Mouse (Mus musculus): ENCODE measurements around the gene Snx29. TPM values are rescaled to one million over a fixed set of nuclear protein-coding genes. Genes with fewer than 3 reads are reported as not detected.
"Not testable (repeated sequence)": the region's sequence is repeated elsewhere in the genome, so short reads cannot be mapped to it uniquely, and the experiment has no call there.

The Snx29 gene
- total RNA-seq, 2 experiments from 2014 or later: 10.8 to 14.9 TPM

DNA sequence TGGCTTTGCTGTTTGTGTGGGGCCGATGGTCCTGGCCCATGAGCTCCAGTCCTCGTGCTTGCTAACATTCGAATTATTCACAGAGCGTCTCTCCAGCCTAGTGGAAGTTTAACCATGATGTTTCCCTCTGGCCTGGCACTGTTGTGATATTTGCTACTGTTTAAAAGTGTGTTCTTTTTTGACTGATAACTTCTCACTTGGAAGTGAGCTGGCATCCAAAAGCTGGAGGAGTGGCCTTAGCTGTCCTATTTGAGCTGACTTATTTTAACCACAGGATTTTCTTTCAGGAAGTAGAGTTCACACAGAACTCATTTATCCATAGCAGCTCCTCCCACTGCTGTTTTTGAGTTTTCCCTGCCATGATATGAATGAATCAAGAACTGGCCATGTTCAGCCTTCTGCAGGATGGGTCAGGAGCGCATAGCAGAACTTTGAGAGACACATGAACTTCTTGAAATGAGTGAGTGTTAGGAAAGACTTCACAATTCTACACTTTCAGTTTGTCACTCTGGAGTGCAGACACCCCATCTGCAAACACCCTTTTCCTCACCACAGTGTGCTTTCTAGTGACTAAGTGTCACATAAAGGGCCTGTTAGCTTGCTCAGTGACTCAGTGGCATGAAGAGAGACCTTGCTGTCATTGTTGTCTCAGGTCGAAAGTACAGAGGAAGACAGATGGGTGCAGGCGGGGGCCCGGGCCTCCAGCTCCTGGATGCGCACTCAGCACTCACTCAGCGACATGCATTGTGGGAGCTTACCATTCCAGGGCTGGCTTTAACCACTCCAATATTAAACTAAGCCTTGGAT is 152.6 kb downstream of the Snx29 start:
- no peak for DNase-seq
- intact Hi-C loops (cut with DNase I): no loop called here

DNA sequence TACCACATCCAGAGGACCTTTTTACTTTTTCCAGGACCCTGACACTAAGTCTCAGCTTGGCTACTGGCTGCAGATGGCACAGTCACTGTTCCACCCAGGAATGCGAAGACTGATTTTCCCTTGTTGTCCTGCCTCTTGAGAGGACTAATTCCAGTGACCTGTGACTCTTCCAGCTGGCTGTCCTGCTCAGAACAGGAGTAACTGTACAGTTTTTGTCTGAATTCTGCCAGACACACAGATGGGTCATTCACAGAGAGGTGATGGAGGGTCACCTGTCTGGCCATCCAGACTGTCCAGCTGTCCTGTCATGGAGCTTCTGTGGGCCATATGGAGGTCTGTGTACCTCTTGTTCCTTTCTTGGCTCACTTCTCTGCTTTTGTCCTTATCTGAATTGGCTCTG is 153.6 kb downstream of the Snx29 start:
- no peak for DNase-seq
- intact Hi-C loops (cut with DNase I): no loop called here

DNA sequence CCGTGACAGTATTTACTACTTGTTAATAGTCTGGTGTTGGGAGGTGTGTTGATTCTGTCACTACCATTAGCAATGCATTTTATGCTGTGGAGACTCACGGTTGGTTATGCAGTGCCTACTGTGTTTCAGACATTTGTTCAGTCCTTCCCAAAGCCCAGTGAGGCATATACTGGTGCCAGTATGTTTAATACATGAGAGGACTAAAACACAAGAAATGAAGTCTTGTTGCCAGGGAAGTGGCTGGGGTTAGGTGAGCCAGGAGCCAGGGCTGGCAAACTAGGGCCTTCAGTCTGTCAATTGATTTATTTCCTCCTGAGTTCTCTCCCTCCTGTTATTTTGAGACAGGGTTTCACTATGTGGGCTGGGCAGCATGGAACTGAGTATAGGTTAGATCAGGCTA is 154.3 kb downstream of the Snx29 start:
- intact Hi-C loops (cut with DNase I): no loop called here
- DNase-seq: no peak

DNA sequence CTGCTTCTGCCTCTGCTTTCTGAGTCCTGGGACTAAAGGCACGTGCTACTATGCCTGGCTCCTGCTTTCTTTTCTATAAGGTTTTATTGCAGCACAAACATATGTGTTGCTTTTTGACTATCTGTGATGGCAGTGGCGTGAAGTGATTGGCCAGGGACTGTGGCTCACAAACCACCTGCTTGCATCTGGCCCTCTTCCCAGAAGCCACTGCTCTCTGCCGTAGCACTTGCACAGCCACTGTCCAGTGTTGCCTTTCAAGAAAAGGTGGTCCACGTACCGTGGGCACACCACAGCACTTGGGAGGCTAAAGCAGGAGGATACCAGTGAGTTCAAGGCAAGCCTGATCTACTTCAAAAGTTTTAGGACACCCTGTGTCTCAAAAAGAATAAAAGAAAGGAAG is 154.9 kb downstream of the Snx29 start:
- intact Hi-C loops (cut with DNase I): no loop called here
- DNase-seq: no peak

DNA sequence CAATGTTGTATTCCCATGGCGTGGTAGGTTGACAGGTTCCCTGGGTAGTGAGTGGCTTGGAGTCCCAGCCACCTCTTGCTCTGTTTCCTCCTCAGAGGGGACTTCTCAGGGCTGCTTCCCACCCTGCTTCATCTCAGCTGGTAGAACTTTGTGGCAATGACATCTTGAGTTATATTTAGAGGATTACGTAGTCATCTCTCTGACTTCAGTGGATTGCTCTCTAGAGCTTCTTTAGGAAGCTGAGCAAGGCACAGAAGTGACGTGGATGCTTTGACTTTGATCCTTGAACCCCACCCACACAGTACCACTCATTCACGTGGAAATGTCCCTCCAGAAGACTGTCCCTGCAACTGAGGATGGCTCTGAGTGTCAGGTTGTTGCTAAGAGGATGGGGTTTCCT is 156.9 kb downstream of the Snx29 start:
- DNase-seq: no peak
- intact Hi-C loops (cut with DNase I): no loop called here

DNA sequence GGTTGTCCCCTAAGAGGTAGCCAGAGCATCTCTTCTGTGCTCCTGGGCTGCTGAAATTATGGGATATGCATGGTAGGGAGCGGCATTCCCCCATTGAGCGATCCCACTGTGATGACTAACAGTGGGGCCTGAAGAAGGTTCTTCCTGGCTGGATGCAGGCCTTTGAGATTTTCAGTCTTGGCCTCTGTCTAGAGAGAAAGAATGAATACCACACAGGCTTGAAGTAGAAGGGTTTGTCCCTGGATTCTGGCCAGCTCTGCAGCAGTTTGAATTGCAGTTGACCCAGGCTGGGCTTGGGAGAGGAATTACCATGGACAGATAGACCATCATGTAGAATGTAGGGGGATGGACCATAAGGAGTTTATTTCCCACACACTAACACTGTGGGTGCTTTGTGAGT is 159.5 kb downstream of the Snx29 start:
- intact Hi-C loops (cut with DNase I): no loop called here
- DNase-seq: no peak

DNA sequence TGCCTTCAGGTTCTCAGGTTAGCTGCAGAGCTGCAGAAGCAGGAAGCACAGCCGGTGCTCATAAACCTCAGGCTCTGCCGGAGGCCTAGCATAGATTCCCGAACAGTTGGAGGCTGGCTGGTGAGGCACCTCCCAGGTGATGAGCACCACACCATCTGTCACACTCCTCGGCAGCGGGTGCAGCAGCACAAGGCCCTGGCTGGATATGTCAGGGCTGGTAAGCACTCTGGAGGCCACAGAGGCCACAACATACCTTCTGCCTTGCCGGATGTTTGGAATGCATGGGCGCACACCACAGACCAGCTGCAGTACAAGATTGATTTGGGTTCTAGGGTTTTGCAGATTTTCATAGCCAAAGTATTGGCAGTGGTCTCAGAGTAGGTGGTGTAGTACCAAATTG is 172.2 kb downstream of the Snx29 start:
- DNase-seq: no peak
- intact Hi-C loops (cut with DNase I): no loop called here

DNA sequence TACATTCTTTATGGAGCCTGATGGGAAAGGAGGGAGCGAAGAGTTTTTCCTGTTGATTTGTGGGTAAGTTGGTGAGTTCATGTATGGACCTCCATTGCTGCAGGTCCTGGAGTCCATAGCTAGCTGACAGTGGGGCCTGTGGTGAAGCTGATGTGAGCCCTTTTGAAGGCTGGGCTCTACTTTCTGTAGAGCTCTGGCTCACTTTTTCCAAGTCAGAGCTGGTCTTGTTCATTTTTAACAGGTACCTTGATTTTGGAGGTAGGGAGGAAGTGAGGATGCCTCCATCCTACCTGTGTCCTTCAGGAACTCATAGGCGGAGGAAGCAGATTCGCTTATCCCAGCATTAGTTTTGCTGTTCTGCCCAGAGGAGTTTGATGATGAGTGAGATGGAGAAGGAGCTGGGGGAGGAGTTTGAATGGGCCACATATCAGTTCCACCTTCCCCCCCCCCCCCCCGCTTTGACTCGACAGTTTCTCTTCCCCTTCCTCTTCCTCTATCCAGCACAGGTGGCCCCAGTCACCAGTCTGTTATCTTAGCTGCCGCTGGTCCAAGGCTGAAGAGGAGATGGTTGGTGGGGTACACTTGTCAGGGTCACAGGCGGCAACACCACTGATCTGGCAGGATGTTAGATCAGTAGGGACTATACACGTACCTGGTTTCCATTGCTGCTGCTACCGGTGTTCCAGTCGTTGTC is 173.4 kb downstream of the Snx29 start:
- DNase-seq: no peak
- intact Hi-C loops (cut with DNase I): no loop called here

DNA sequence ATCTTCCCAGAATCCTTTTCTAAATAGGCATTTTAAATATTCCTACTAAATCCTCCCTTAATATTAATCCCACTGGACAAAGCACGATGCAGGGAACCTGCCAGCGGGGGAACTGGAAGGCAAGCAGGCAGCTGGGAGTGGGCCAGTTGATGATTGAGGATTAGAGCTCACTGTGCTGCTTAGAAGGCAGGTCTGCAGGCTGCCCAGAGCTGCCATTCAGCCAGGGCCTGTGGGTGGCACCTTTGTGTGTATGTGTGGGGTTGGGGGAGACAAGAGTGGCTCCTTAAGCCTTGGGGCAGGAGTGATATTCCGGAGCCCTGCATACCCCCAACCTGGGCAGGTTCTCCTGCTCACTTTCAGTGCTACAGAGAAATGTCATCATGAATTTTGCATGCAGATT is 174.0 kb downstream of the Snx29 start:
- intact Hi-C loops (cut with DNase I): no loop called here

DNA sequence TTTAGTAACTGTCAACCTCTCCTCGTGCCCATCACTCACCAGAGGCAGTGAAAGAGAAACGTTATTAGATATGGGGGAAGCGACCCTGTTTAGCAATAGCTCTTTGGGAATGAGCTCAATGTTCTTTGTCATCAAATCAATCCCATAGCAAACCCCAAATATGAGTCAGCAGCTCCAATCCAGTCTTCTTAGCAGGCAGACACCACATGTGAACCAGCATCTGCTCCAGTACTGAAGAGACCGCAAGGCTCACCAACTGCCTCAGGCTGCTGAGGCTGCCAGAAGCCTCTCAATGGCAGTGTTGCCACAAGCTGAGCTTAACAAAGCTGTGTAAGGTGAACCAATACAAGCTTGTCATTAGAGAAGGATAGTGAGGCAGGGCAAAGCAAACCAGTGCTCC is 177.4 kb downstream of the Snx29 start:
- intact Hi-C loops (cut with DNase I): no loop called here
- no peak for DNase-seq

More for the DNA sequence above, 174.0 kb downstream of the Snx29 start:
- DNase-seq: no peak

DNA sequence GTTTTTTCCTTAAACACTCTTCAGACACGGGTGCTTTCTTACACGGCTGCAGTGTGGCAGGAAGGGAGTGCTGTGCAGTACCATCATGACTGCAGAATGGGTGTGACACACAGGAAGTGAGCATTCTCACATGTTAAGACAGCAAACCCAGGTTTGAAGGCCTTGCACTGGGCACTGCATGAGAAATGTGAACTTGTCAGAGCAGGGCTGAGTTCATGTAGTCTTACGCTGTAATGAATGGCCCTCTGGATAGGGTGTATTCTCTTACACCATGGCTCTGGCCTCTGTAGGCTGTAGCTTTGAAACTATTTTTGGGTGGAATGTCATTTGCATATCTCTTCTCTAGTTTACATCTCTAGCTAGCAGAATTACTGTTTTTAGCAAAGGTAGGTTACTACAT is 178.4 kb downstream of the Snx29 start:
- intact Hi-C loops (cut with DNase I): no loop called here
- no peak for DNase-seq

DNA sequence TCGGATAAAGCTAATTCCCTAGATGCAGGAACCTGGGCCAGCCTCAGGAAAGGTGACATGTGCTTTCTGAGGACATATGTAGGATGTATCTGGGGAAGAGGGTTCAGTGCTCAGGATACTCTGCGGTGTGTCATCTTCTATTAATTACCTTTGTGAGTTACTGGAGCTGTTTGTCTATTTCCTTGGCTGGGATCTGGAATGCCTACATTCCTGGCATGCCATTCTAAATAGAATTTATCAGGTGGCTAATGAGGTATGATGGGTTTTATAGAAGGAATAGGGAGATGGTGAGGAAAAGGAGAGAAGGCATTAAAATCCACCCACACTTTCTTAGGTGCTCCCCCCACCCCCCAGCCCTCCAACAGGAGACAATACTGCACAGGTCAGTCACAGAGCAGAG is 178.9 kb downstream of the Snx29 start:
- intact Hi-C loops (cut with DNase I): no loop called here
- DNase-seq: no peak

DNA sequence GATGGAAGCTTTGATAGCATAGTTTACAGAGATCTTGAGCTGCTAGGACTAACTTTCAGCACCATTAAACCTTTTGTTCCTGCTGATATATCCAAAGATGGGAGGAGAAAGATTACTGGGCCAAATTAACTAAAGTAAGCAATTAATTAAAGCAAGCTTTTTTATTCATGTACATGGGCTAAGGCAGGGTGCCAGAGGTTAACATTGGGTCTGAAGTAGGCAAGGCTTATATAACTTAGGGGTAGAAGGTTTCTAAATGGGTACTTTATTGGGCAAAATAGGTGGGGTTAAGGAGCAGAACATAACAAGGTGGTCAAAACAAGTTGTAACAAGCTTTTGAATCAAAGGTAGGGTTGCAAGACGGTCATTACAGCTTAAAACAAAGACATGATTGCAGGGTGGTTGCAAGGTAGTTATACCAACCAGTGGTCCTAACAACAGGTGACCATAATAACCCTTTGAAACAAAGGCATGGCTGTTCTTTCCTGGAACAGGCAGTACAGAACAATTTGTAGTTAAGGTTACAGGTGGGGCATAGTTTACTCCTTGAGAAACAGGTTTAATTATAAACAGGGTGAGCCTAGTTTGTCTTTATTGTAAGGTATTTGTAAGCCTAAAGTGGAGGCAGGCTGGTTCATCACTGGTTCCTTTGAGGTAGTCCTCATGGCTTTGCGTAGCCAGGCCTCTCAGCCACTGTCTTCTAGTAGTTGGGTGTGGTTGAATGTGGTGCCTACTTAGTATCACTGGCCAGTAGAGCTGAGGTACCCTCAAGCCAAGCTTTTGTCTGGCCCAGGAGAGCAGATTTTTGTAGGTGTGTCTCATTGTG is 182.2 kb downstream of the Snx29 start:
- intact Hi-C loops (cut with DNase I): no loop called here

DNA sequence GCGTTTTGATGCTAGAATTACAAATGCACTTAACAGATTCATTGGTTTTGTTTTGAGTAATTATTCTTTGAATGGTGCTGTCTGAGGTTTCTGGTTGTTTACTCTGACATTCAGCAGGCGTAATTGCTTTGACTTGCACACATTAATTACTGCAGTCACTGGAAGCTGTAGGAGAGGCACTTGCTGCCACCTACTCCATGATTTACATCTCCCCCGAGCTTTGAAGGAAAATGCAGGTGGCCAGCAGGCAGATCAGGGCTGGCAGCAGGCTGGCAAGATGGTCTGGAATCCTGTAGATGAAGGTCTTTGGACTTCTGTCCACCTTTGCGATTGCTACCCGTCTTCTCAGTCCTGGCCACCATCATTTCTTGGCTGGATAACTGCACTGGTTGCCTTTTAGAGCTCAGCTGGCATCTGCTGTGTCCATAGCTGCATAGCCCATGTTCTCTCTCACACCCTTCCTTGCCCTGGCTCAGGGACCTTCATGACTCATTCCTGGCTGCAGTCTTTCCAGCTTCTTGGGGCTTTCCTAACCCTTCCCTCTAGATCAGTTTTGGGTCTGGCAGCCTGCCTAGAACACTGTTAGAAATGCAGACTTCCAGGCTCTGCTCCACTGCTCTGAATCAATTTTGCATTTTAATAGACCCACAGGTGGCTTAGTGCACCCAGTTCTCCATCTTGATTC is 182.9 kb downstream of the Snx29 start:
- intact Hi-C loops (cut with DNase I): no loop called here
- peak; percentile 67 to 69 for DNase-seq

More for the DNA sequence above, 182.2 kb downstream of the Snx29 start:
- DNase-seq: no peak

DNA sequence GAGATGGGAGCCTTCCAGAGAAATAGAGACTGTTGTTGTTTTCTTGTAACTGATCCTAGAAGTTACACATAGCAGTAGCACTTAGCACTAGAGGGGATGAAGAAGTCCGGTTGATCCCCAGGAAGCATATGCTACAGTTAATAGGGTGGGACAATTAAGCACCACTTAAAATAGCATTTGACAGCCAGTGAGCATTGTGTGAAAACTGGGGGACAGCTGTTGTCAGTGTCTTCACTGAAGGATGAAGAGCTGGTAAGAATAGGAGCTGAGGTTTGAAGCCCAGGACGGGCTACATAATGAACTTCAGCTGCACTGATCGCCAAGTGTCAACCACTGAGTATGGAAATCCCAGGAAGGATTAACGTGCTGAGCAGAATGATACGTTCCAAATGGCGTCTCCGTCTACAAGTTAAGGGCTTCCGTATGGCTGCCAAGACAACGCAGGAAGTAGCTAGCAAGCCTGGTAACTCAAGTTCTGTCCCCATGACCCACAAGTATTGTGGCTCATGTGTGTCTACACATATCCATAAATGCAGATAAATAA is 184.6 kb downstream of the Snx29 start:
- DNase-seq: no peak
- intact Hi-C loops (cut with DNase I): no loop called here

DNA sequence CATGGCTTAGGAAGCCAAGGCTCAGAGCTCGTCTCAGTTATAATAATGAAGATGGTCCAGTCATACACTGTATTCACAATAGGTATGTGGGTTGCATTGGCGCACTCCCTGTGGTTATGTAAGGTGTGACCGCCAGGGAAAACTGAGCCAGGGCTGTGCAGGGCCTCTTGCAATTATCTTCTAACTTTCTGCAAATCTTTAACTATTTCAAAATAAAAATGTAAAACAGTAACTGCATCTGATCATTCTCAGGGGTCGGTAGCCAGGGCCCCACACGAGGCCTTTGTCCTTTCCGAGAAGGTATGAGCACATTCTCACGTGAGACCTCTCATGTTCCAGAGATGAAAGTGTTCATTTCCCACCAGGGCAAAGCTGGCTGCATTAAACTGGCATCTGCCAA is 185.6 kb downstream of the Snx29 start:
- intact Hi-C loops (cut with DNase I): no loop called here
- no peak for DNase-seq

DNA sequence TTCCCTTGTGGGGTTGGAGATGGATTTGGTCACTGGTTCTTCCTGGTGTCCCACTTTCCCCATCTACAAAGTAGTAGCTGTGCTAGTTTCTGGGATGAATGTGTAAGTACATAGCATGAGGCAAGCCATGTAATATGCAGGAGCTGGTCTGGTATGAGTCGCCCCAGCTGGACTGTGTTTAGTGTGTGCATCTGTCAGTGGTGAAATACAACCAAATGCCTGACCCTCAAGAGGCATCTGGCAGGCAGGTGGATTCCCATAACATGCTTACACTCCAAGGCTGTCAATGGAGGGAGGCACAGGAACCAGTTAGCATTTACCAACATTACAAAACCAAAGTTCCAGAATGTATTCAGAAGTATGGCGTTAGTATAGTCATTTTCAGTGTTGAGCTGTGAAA is 187.7 kb downstream of the Snx29 start:
- intact Hi-C loops (cut with DNase I): no loop called here
- no peak for DNase-seq

DNA sequence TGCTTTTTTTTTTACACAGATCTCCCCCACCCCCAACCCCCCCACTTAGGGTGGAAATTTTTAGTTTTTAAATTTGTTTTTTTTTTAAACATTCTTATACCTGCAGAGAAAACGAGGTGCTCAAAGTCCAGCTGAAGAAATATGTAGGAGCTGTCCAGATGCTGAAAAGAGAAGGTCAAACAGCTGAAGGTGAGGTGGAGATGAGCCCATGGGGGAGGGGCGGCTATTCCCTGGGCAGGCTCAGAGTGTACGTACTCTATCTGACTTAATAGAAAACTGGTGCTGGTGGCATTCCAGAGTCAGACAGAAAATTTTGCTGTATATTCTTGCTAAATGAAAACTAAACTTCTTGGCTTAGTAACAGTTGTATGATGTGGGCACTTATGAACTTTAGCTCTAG is 188.1 kb downstream of the Snx29 start:
- no peak for DNase-seq
- intact Hi-C loops (cut with DNase I): no loop called here

DNA sequence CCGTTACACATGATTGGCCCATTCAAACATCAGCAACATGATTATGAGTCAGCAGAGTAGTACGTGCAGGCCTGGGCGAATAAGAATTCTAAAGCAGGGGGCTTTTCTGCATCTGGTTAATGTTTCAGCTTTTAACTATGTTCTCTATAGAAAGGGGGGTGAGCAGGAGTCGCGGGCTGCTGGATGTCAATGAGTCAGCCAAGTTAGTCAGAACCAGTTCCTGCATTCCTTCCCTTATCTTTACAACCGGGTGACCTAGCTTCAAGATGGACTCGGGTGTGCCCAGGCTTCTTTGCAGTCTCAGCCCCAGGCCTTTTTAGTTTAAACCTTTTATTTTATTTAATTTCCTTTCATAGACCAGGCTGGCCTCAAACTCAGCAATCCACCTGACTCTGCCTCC is 189.0 kb downstream of the Snx29 start:
- intact Hi-C loops (cut with DNase I); DNase-seq: not testable (repeated sequence)

DNA sequence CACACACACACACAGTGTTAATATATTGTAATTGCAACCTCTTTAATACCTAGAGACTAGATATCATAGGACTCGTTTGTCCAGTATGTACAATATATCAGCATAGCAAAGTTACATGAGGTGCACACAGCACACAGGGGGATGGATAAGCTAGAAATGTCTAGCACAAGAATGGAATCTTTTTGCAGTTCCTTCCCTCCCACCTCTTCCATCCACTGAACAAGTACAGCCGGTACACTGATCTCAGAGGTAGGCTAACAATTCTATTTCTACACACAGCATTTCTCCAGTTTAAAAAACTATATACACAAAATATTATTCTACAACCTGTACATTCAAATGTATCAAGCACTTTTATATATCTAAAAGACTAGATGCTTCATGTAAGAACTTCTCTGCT is 194.0 kb downstream of the Snx29 start:
- no peak for DNase-seq
- intact Hi-C loops (cut with DNase I): no loop called here

DNA sequence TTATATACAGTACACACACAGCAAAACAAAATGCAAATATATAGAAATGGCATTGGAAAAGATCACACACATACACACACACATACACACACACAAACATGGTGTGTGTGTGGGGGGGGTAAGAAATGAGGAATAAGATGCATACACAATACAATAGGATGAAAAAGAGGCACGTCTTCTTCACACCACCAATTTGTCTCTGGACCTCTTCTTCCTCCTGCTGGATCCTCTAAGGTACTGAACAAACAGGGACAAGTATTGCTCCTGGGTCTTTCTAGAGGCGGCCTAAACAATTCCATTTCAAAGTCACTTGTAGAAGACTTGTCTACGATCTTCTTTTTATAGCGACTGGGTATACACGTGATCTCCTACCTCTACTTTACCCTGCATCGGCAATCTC is 194.7 kb downstream of the Snx29 start:
- no peak for DNase-seq
- intact Hi-C loops (cut with DNase I): no loop called here

Measured in heart, postnatal 36 days (tissue).